Mouse (Mus musculus): ENCODE results near the gene Bbof1. TPM values are rescaled to one million over a fixed set of nuclear protein-coding genes. Genes with fewer than 3 reads are reported as not detected.
A peak's percentile ranks its signal among the peaks of the same experiment; 100 is the strongest.

Bbof1 gene
- polyA plus RNA-seq, 1 experiment, result 0.90 TPM

GRCm38 (mm10) chr12:84451801-84452200 is 42.9 kb downstream of the Bbof1 start:
- TF ChIP-seq POLR2A (IDR thresholded peaks at IDR 0.05; ENCODE audit: borderline replicate concordance, low read depth, low read length) (no peak), CTCF (IDR thresholded peaks at IDR 0.05; ENCODE audit: low read depth, low read length) (no peak)
- Histone ChIP-seq H3K4me3 (ENCODE audit: insufficient read depth, low read length) (peak overlapping the region; percentile 80), H3K27ac (ENCODE audit: insufficient read depth, low read depth, low read length) (peak overlapping the region; percentile 39), H3K4me1 (ENCODE audit: control insufficient read depth, insufficient read depth, low read length) (peaks cover 10% of the 10 kb centered on the region)

- TF ChIP-seq CTCF (IDR thresholded peaks at IDR 0.05; ENCODE audit: low read depth, low read length) (no peak), POLR2A (IDR thresholded peaks at IDR 0.05; ENCODE audit: borderline replicate concordance, low read depth, low read length) (no peak)
- Histone ChIP-seq H3K27ac (ENCODE audit: insufficient read depth, low read depth, low read length) (no peak overlapping the region), H3K4me3 (ENCODE audit: insufficient read depth, low read length) (no peak overlapping the region), H3K4me1 (ENCODE audit: control insufficient read depth, insufficient read depth, low read length) (peaks cover 8% of the 10 kb centered on the region)
Observed at GRCm38 (mm10) chr12:84456911-84457310, 48.0 kb downstream of the Bbof1 start.

DNA sequence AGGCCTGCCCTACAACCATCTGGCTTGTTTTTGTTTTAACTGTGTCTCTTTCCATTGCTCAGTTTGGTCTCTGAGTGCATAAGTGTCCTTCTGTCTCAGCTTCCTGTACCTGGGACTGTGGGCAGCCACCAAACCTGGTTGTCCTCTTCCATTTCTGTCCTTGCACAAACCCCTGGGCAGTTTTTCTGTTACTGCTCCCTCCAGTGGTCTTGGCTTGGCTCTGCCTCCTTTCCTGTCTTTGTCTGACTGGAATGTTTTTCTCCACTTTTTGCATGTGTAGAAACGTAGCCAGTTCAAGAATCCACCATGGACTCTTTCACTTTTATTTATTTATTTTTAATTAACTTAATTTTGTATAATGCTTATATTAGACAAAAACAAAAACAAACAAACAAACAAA is 51.0 kb downstream of the Bbof1 start:
- Histone ChIP-seq H3K4me3 (ENCODE audit: insufficient read depth, low read length) (no peak overlapping the region), H3K4me1 (ENCODE audit: control insufficient read depth, insufficient read depth, low read length) (peaks cover 3% of the 10 kb centered on the region; the same call in 1 of the 2 replicates), H3K27ac (ENCODE audit: insufficient read depth, low read depth, low read length) (no peak overlapping the region)
- TF ChIP-seq POLR2A (IDR thresholded peaks at IDR 0.05; ENCODE audit: borderline replicate concordance, low read depth, low read length) (no peak), CTCF (IDR thresholded peaks at IDR 0.05; ENCODE audit: low read depth, low read length) (no peak)

DNA sequence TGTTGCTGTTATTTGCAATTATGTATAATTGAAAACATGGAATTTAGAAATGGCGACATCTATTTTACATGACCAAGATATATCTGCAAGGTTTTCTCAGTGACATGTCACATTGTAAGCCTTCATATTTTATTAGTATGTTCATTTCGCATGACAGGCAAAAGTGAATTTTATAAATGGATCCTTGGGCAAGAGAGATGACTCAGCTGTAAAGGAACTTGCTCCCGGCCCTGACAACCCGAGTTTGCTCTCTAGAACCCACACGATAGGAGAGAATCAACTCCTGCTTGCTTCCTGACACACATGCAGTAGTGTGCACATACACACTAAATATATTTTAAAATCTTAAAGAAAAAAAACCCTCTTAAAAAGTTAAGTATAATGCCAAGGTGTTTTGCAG is 52.5 kb downstream of the Bbof1 start:
- Histone ChIP-seq H3K27ac (ENCODE audit: insufficient read depth, low read depth, low read length) (no peak overlapping the region), H3K4me1 (ENCODE audit: control insufficient read depth, insufficient read depth, low read length) (peaks cover 3% of the 10 kb centered on the region; the same call in 1 of the 2 replicates), H3K4me3 (ENCODE audit: insufficient read depth, low read length) (no peak overlapping the region)
- TF ChIP-seq POLR2A (IDR thresholded peaks at IDR 0.05; ENCODE audit: borderline replicate concordance, low read depth, low read length), result no peak
- TF ChIP-seq CTCF (IDR thresholded peaks at IDR 0.05; ENCODE audit: low read depth, low read length), result no peak

DNA sequence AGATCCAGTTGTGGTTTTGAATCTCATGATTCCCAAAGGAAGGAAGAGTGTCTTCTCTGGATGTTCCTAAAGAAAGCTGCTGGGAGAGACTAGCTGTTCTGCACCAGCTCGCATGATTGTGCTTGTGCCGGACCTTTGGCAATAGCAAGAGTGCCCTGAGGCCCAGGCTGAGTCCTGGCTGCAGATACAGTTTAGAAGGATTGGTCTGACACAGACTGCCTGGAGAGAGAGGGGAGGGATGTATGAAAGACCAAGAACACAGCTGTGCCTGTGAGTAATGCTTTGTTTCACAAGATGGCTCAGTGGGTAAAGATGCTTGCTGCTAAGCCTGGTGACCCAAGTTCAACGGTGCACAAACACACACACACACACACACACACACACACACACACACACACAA is 54.0 kb downstream of the Bbof1 start:
- Histone ChIP-seq H3K4me1 (ENCODE audit: control insufficient read depth, insufficient read depth, low read length) (peaks cover 3% of the 10 kb centered on the region; the same call in 1 of the 2 replicates), H3K4me3 (ENCODE audit: insufficient read depth, low read length) (no peak overlapping the region), H3K27ac (ENCODE audit: insufficient read depth, low read depth, low read length) (no peak overlapping the region)
- TF ChIP-seq POLR2A (IDR thresholded peaks at IDR 0.05; ENCODE audit: borderline replicate concordance, low read depth, low read length) (no peak), CTCF (IDR thresholded peaks at IDR 0.05; ENCODE audit: low read depth, low read length) (no peak)

DNA sequence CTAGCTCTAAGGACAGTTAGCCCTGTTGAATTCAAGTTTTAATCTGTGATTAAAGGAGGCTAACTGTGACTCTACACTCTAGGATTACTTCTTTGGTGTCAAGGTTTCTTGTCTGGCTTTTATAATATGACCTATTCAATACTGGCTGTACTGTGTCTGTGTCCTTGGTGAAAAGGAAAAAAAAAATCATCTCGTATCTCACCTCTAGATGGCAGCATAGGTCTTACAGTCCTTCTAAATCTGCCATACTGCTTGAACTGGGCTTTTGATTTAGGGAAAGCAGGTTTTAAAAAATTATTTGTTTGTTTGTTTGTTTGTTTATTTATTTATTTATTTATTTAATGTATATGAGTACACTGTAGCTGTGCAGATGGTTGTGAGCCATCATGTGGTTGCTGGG is 59.8 kb downstream of the Bbof1 start:
- H3K4me3 ChIP-seq (ENCODE audit: insufficient read depth, low read length), result no peak overlapping the region
- TF ChIP-seq CTCF (IDR thresholded peaks at IDR 0.05; ENCODE audit: low read depth, low read length) (no peak), POLR2A (IDR thresholded peaks at IDR 0.05; ENCODE audit: borderline replicate concordance, low read depth, low read length) (no peak)
- H3K27ac ChIP-seq (ENCODE audit: insufficient read depth, low read depth, low read length), result no peak overlapping the region
- H3K4me1 ChIP-seq (ENCODE audit: control insufficient read depth, insufficient read depth, low read length), result no peaks in the 10 kb centered on the region

DNA sequence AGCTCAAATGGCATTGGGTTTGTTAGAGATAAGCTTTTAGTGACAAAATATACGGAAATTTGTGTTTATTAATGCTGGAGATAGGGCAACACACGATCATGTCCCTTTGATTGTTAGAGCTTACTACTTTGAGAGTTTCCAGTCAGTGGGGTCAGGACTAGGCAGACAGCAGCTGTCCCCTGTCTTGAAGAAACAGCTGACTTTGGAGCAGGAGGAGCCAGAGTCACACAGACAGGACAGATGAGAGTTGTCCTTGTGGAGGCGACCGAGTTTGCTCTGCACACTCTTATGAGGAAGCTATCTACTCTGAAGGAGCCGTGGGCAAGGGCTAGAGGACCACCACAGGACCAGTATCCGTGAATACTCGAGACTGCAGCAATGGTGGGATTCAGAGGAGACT is 70.1 kb downstream of the Bbof1 start:
- H3K27ac ChIP-seq (ENCODE audit: insufficient read depth, low read depth, low read length), result no peak overlapping the region
- no peak for TF ChIP-seq CTCF (IDR thresholded peaks at IDR 0.05; ENCODE audit: low read depth, low read length)
- TF ChIP-seq POLR2A (IDR thresholded peaks at IDR 0.05; ENCODE audit: borderline replicate concordance, low read depth, low read length), result no peak

GRCm38 (mm10) chr12:84481251-84481650 is 72.4 kb downstream of the Bbof1 start:
- TF ChIP-seq CTCF (IDR thresholded peaks at IDR 0.05; ENCODE audit: low read depth, low read length) (no peak), POLR2A (IDR thresholded peaks at IDR 0.05; ENCODE audit: borderline replicate concordance, low read depth, low read length) (no peak)
- H3K4me3 ChIP-seq (ENCODE audit: insufficient read depth, low read length), result no peak overlapping the region

More for the DNA sequence above, 70.1 kb downstream of the Bbof1 start:
- Histone ChIP-seq H3K4me3 (ENCODE audit: insufficient read depth, low read length) (no peak overlapping the region), H3K4me1 (ENCODE audit: control insufficient read depth, insufficient read depth, low read length) (peaks cover 5% of the 10 kb centered on the region)

DNA sequence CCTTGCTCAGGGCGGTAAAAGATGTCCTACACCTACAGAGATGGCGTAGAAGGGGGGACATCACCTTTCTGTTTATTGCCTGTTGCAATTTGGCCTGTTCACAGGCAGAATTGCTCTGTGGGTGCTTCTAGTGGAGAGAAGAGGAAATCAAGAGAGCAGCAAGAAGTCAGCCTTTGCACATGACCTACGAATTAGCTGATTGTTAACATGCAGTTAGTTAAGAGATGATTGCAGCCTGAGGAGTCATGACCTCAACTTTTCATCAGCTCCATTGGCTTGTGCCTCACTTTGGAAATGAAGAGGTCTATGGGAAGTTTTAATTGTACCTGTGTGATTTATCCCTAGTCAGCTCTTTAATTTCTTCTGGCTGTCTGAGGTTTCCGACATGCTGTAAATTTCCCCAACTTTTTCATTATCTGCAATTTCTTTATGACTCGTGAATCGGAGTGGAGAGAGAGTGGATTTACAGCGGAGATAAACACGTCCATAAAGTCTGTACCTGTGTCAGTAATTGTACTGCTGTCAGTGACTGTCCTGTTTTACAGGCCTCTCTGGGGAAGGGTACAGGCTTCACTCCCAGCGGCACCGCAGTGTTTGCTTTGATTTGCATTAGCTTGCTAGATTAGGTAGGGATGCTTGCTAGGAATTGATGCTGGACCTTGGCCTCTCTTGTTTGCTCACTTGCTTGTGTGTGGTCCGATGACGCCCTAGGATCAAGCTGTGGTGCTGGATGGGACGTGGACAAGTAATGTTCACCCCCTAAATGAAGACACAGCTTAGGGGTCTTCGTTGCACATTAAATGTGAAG is 74.1 kb downstream of the Bbof1 start:
- Histone ChIP-seq H3K27ac (ENCODE audit: insufficient read depth, low read depth, low read length) (no peak overlapping the region), H3K4me1 (ENCODE audit: control insufficient read depth, insufficient read depth, low read length) (peaks cover 5% of the 10 kb centered on the region), H3K4me3 (ENCODE audit: insufficient read depth, low read length) (no peak overlapping the region)
- TF ChIP-seq POLR2A (IDR thresholded peaks at IDR 0.05; ENCODE audit: borderline replicate concordance, low read depth, low read length) (no peak), CTCF (IDR thresholded peaks at IDR 0.05; ENCODE audit: low read depth, low read length) (no peak)

More at GRCm38 (mm10) chr12:84481251-84481650, 72.4 kb downstream of the Bbof1 start:
- Histone ChIP-seq H3K4me1 (ENCODE audit: control insufficient read depth, insufficient read depth, low read length) (peaks cover 5% of the 10 kb centered on the region), H3K27ac (ENCODE audit: insufficient read depth, low read depth, low read length) (no peak overlapping the region)

DNA sequence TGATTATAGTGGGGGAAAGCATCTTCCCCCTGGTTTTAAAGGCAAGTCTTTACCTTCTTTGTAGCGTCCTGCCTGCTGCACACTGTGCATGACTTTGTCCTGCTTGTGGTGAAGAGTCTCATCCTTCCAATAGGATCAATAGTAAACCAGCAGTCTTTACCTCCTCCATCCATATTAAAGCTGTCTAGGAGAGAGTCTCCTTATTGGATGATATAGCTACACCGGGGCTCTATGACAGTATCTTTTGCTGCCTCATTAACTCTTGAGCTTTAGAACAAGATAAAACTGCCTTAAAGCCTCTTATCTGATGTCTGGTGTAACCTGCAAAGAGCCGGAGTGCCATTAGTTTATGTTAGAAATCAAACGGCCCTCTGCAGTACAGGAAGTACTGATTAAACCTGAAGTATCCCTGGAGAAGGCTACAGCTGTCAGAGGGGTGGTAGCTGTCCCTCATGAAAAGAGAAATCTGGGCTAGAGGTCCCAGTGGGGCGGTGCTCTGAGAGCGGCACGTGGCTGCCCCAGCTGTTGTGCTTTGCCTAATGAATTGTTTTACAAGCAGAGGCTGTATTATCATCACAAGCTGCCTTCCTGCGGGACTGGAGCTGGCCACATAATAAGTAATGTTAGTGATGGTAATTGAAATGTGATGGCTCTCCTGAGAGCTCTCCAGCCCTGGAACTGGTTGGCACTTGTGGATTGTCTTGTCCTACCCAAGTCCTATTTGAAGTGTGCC is 78.6 kb downstream of the Bbof1 start:
- no peak overlapping the region for H3K4me3 ChIP-seq (ENCODE audit: insufficient read depth, low read length)
- H3K4me1 ChIP-seq (ENCODE audit: control insufficient read depth, insufficient read depth, low read length), result peaks cover 2% of the 10 kb centered on the region
- H3K27ac ChIP-seq (ENCODE audit: insufficient read depth, low read depth, low read length), result no peak overlapping the region
- TF ChIP-seq CTCF (IDR thresholded peaks at IDR 0.05; ENCODE audit: low read depth, low read length) (no peak), POLR2A (IDR thresholded peaks at IDR 0.05; ENCODE audit: borderline replicate concordance, low read depth, low read length) (no peak)

Other genes starting within 250 kb of the Bbof1 start
- 26.6 and 33.7 TPM in 2 replicates for gene Elmsan1, start 190.2 kb upstream of the Bbof1 start, polyA plus RNA-seq (2012; ENCODE audit: insufficient read depth, insufficient read length, missing spikeins)
- gene Ptgr2, start 123.8 kb upstream of the Bbof1 start, polyA plus RNA-seq (2012; ENCODE audit: insufficient read depth, insufficient read length, missing spikeins), result 46.7 and 50.7 TPM in 2 replicates
- gene Zfp410, start 92.2 kb upstream of the Bbof1 start, polyA plus RNA-seq (2012; ENCODE audit: insufficient read depth, insufficient read length, missing spikeins), result 26.3 and 27.3 TPM in 2 replicates
- gene Coq6, start 47.4 kb upstream of the Bbof1 start, polyA plus RNA-seq (2012; ENCODE audit: insufficient read depth, insufficient read length, missing spikeins), result 7.1 and 10.5 TPM in 2 replicates
- gene Fam161b, start 47.2 kb upstream of the Bbof1 start, polyA plus RNA-seq (2012; ENCODE audit: insufficient read depth, insufficient read length, missing spikeins), result 0.64 TPM in 2 replicates
- 14.2 and 18.7 TPM in 2 replicates for gene Entpd5, start within 50 bp of the Bbof1 start, polyA plus RNA-seq (2012; ENCODE audit: insufficient read depth, insufficient read length, missing spikeins)
- 17.9 and 18.2 TPM in 2 replicates for gene Rnf113a2, start 8.1 kb downstream of the Bbof1 start, polyA plus RNA-seq (2012; ENCODE audit: insufficient read depth, insufficient read length, missing spikeins)
- 15.0 and 18.3 TPM in 2 replicates for gene Aldh6a1, start 41.9 kb downstream of the Bbof1 start, polyA plus RNA-seq (2012; ENCODE audit: insufficient read depth, insufficient read length, missing spikeins)
- 10.3 and 13.7 TPM in 2 replicates for gene Lin52, start 42.4 kb downstream of the Bbof1 start, polyA plus RNA-seq (2012; ENCODE audit: insufficient read depth, insufficient read length, missing spikeins)
- not detected in 2 replicates for gene Vsx2, start 160.7 kb downstream of the Bbof1 start, polyA plus RNA-seq (2012; ENCODE audit: insufficient read depth, insufficient read length, missing spikeins)
- 12.6 and 18.6 TPM in 2 replicates for gene Abcd4, start 208.3 kb downstream of the Bbof1 start, polyA plus RNA-seq (2012; ENCODE audit: insufficient read depth, insufficient read length, missing spikeins)
- gene Vrtn, start 231.9 kb downstream of the Bbof1 start, polyA plus RNA-seq (2012; ENCODE audit: insufficient read depth, insufficient read length, missing spikeins), result not detected in 2 replicates